Mouse (Mus musculus): Measurements from ENCODE around the gene Dph1. TPM values are rescaled to one million over a fixed set of nuclear protein-coding genes. Genes with fewer than 3 reads are reported as not detected.
A peak's percentile ranks its signal among the peaks of the same experiment; 100 is the strongest.

The Dph1 gene
- polyA plus RNA-seq, 1 experiment from 2014 or later = 22.5 TPM

- 84% methylated on average over 12 of the region's 12 CpGs for WGBS
- Histone ChIP-seq H3K4me1 (ENCODE audit: control insufficient read depth, insufficient read depth, low read length) (peaks cover 8% of the 10 kb centered on the region; the same call in 1 of the 2 replicates), H3K27me3 (replicated peaks; ENCODE audit: control insufficient read depth, insufficient read depth, low read length) (peaks cover 44% of the 10 kb centered on the region), H3K9ac (ENCODE audit: low read depth, low read length) (no peak overlapping the region), H3K9me3 (ENCODE audit: control insufficient read depth, low read length) (no peaks in the 10 kb centered on the region), H3K36me3 (ENCODE audit: control insufficient read depth, insufficient read depth, low read length) (peaks cover 73% of the 10 kb centered on the region), H3K27ac (replicated peaks; ENCODE audit: low read depth, low read length) (peak overlapping the region; percentile 46; the same call in 1 of the 2 replicates), H3K4me2 (ENCODE audit: low read depth, low read length) (peak overlapping the region; percentile 93; the same call in 1 of the 2 replicates), H3K4me3 (ENCODE audit: low read depth, low read length) (no peak overlapping the region)
- no peak for DNase-seq (ENCODE audit: low spot score)
- no peak for ATAC-seq (ENCODE audit: low read depth)
Observed at GRCm38 (mm10) chr11:75162591-75163080, 28.4 kb downstream of the Dph1 start.

GRCm38 (mm10) chr11:75161417-75162008, 29.5 kb downstream of the Dph1 start:
- ATAC-seq (ENCODE audit: low read depth) = peak; percentile 35; the same call in 1 of the 2 replicates
- H3K4me1 ChIP-seq (ENCODE audit: control insufficient read depth, insufficient read depth, low read length) = 0 out of 2 replicates have a peak, but pooled peaks cover 10% of the 10 kb centered on the region
- no peak overlapping the region for H3K4me2 ChIP-seq (ENCODE audit: low read depth, low read length)
- peaks cover 62% of the 10 kb centered on the region for H3K36me3 ChIP-seq (ENCODE audit: control insufficient read depth, insufficient read depth, low read length)
- peaks cover 32% of the 10 kb centered on the region for H3K27me3 ChIP-seq (replicated peaks; ENCODE audit: control insufficient read depth, insufficient read depth, low read length)
- 38% methylated on average over 4 of the region's 4 CpGs for WGBS
- peak overlapping the region; percentile 9; the same call in 1 of the 2 replicates for H3K27ac ChIP-seq (replicated peaks; ENCODE audit: low read depth, low read length)
- peak; percentile 51 for DNase-seq (ENCODE audit: low spot score)
- H3K4me3 ChIP-seq (ENCODE audit: low read depth, low read length) = no peak overlapping the region
- H3K9me3 ChIP-seq (ENCODE audit: control insufficient read depth, low read length) = no peaks in the 10 kb centered on the region
- no peak overlapping the region for H3K9ac ChIP-seq (ENCODE audit: low read depth, low read length)

GRCm38 (mm10) chr11:75160954-75161353, 30.1 kb downstream of the Dph1 start:
- 0 out of 2 replicates have a peak, but pooled peaks cover 7% of the 10 kb centered on the region for H3K4me1 ChIP-seq (ENCODE audit: control insufficient read depth, insufficient read depth, low read length)

GRCm38 (mm10) chr11:75159564-75159963, 31.5 kb downstream of the Dph1 start:
- Histone ChIP-seq H3K4me1 (ENCODE audit: control insufficient read depth, insufficient read depth, low read length) (0 out of 2 replicates have a peak, but pooled peaks cover 7% of the 10 kb centered on the region), H3K9me3 (ENCODE audit: control insufficient read depth, low read length) (no peaks in the 10 kb centered on the region), H3K4me3 (ENCODE audit: low read depth, low read length) (no peak overlapping the region), H3K36me3 (ENCODE audit: control insufficient read depth, insufficient read depth, low read length) (peaks cover 43% of the 10 kb centered on the region), H3K27ac (replicated peaks; ENCODE audit: low read depth, low read length) (no peak overlapping the region), H3K9ac (ENCODE audit: low read depth, low read length) (no peak overlapping the region), H3K27me3 (replicated peaks; ENCODE audit: control insufficient read depth, insufficient read depth, low read length) (peaks cover 13% of the 10 kb centered on the region), H3K4me2 (ENCODE audit: low read depth, low read length) (no peak overlapping the region)
- ATAC-seq (ENCODE audit: low read depth) (no peak), DNase-seq (ENCODE audit: low spot score) (no peak)
- 57% methylated on average over 2 of the region's 2 CpGs for WGBS

More at GRCm38 (mm10) chr11:75160954-75161353, 30.1 kb downstream of the Dph1 start:
- H3K4me2 ChIP-seq (ENCODE audit: low read depth, low read length) = no peak overlapping the region
- H3K9ac ChIP-seq (ENCODE audit: low read depth, low read length) = no peak overlapping the region
- WGBS = 72% methylated on average over 7 of the region's 7 CpGs
- ATAC-seq (ENCODE audit: low read depth) = no peak
- DNase-seq (ENCODE audit: low spot score) = no peak
- H3K27ac ChIP-seq (replicated peaks; ENCODE audit: low read depth, low read length) = 0 out of 2 replicates have a peak overlapping the region, but pooled peaks have one; percentile 11
- H3K4me3 ChIP-seq (ENCODE audit: low read depth, low read length) = no peak overlapping the region
- H3K9me3 ChIP-seq (ENCODE audit: control insufficient read depth, low read length) = no peaks in the 10 kb centered on the region
- peaks cover 27% of the 10 kb centered on the region for H3K27me3 ChIP-seq (replicated peaks; ENCODE audit: control insufficient read depth, insufficient read depth, low read length)
- H3K36me3 ChIP-seq (ENCODE audit: control insufficient read depth, insufficient read depth, low read length) = peaks cover 56% of the 10 kb centered on the region

- H3K4me2 ChIP-seq (ENCODE audit: low read depth, low read length) = no peak overlapping the region
- 78% methylated on average over 14 of the region's 14 CpGs for WGBS
- H3K9me3 ChIP-seq (ENCODE audit: control insufficient read depth, low read length) = no peaks in the 10 kb centered on the region
- 0 out of 2 replicates have a peak, but pooled peaks cover 2% of the 10 kb centered on the region for H3K27me3 ChIP-seq (replicated peaks; ENCODE audit: control insufficient read depth, insufficient read depth, low read length)
- H3K4me3 ChIP-seq (ENCODE audit: low read depth, low read length) = no peak overlapping the region
- no peak for DNase-seq (ENCODE audit: low spot score)
- peaks cover 31% of the 10 kb centered on the region for H3K36me3 ChIP-seq (ENCODE audit: control insufficient read depth, insufficient read depth, low read length)
- 0 out of 2 replicates have a peak, but pooled peaks cover 7% of the 10 kb centered on the region for H3K4me1 ChIP-seq (ENCODE audit: control insufficient read depth, insufficient read depth, low read length)
- H3K9ac ChIP-seq (ENCODE audit: low read depth, low read length) = no peak overlapping the region
- H3K27ac ChIP-seq (replicated peaks; ENCODE audit: low read depth, low read length) = peak overlapping the region; percentile 40; the same call in 1 of the 2 replicates
- no peak for ATAC-seq (ENCODE audit: low read depth)
Observed at GRCm38 (mm10) chr11:75158432-75158831, 32.6 kb downstream of the Dph1 start.

GRCm38 (mm10) chr11:75157901-75158300, 33.1 kb downstream of the Dph1 start:
- Histone ChIP-seq H3K9ac (ENCODE audit: low read depth, low read length) (no peak overlapping the region), H3K27me3 (replicated peaks; ENCODE audit: control insufficient read depth, insufficient read depth, low read length) (no peaks in the 10 kb centered on the region), H3K4me3 (ENCODE audit: low read depth, low read length) (no peak overlapping the region), H3K27ac (replicated peaks; ENCODE audit: low read depth, low read length) (0 out of 2 replicates have a peak overlapping the region, but pooled peaks have one; percentile 40), H3K9me3 (ENCODE audit: control insufficient read depth, low read length) (no peaks in the 10 kb centered on the region), H3K36me3 (ENCODE audit: control insufficient read depth, insufficient read depth, low read length) (peaks cover 26% of the 10 kb centered on the region), H3K4me1 (ENCODE audit: control insufficient read depth, insufficient read depth, low read length) (0 out of 2 replicates have a peak, but pooled peaks cover 7% of the 10 kb centered on the region), H3K4me2 (ENCODE audit: low read depth, low read length) (no peak overlapping the region)
- ATAC-seq (ENCODE audit: low read depth) = no peak
- peak; percentile 38 for DNase-seq (ENCODE audit: low spot score)
- WGBS = 31% methylated on average over 2 of the region's 2 CpGs

- no peaks in the 10 kb centered on the region for H3K9me3 ChIP-seq (ENCODE audit: control insufficient read depth, low read length)
- WGBS = 35% methylated on average over 3 of the region's 4 CpGs
- H3K9ac ChIP-seq (ENCODE audit: low read depth, low read length) = no peak overlapping the region
- peaks cover 18% of the 10 kb centered on the region for H3K36me3 ChIP-seq (ENCODE audit: control insufficient read depth, insufficient read depth, low read length)
- DNase-seq (ENCODE audit: low spot score) (peak; percentile 33), ATAC-seq (ENCODE audit: low read depth) (no peak)
- H3K27me3 ChIP-seq (replicated peaks; ENCODE audit: control insufficient read depth, insufficient read depth, low read length) = no peaks in the 10 kb centered on the region
- H3K4me2 ChIP-seq (ENCODE audit: low read depth, low read length) = no peak overlapping the region
- no peak overlapping the region for H3K4me3 ChIP-seq (ENCODE audit: low read depth, low read length)
- peak overlapping the region; percentile 41; the same call in 1 of the 2 replicates for H3K27ac ChIP-seq (replicated peaks; ENCODE audit: low read depth, low read length)
- H3K4me1 ChIP-seq (ENCODE audit: control insufficient read depth, insufficient read depth, low read length) = 0 out of 2 replicates have a peak, but pooled peaks cover 7% of the 10 kb centered on the region
Observed at GRCm38 (mm10) chr11:75157037-75157436, 34.0 kb downstream of the Dph1 start.

- Histone ChIP-seq H3K4me1 (ENCODE audit: control insufficient read depth, insufficient read depth, low read length) (0 out of 2 replicates have a peak, but pooled peaks cover 7% of the 10 kb centered on the region), H3K4me3 (ENCODE audit: low read depth, low read length) (no peak overlapping the region), H3K9ac (ENCODE audit: low read depth, low read length) (no peak overlapping the region), H3K27ac (replicated peaks; ENCODE audit: low read depth, low read length) (no peak overlapping the region; the same call in 1 of the 2 replicates), H3K27me3 (replicated peaks; ENCODE audit: control insufficient read depth, insufficient read depth, low read length) (no peaks in the 10 kb centered on the region), H3K4me2 (ENCODE audit: low read depth, low read length) (no peak overlapping the region), H3K9me3 (ENCODE audit: control insufficient read depth, low read length) (no peaks in the 10 kb centered on the region), H3K36me3 (ENCODE audit: control insufficient read depth, insufficient read depth, low read length) (peaks cover 16% of the 10 kb centered on the region)
- no peak for DNase-seq (ENCODE audit: low spot score)
- ATAC-seq (ENCODE audit: low read depth) = no peak
- WGBS = 53% methylated on average over 5 of the region's 5 CpGs
Observed at GRCm38 (mm10) chr11:75156416-75156815, 34.6 kb downstream of the Dph1 start.

Data from embryonic facial prominence, embryonic 14.5 days (tissue).